Mouse (Mus musculus): ENCODE data around the gene Zranb3.
"Not testable (repeated sequence)": the region's sequence is repeated elsewhere in the genome, so short reads cannot be mapped to it uniquely, and the experiment has no call there.

The Zranb3 gene

DNA sequence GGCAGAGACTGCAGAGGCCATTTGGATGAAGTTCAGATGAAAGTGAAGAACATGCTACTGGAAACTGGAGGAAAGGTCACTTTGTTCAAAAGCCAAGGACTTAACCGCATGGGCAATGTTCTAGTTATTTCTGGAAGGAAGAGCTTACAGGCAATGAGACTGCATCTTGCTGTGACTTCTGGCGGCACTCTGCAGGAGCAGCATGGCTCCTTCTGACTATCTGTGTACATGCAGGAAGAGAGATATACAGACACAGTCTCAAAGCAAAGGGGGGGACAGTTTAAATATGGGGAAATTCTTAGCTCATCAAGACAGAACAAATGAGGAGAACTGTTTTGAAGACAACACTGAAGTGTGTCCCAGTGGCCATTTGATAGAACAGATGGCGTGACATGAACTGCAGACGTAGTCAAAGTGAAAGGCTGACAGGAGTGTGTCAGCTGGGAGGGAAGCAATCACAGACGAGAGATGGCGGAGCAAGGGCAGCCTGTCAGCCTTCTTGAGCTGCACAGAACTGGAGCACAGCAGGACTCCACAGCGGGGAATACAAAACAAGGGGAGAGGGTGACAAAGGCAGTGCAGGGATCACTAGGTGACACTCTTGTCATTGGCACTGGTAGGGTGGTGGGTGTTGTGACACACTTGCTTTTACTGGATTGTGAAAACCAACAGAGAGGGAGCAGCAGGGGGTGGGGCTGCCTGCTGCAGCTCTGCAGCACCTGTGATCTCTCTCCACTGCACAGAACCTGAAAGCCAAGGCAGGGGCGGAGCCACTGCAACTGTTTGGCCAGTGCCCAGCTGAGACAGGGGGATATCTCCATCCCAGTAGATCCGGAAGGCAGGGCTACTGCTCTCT is 112.7 kb downstream of the Zranb3 start:
- DNase-seq (ENCODE audit: low spot score in 2 of 2) = peak in 1 of 2 experiments; percentile 50

- peak in 1 of 2 experiments; percentile 30 for DNase-seq (ENCODE audit: low spot score in 2 of 2)
Measured at GRCm38 (mm10) chr1:127989387-127989786, 113.5 kb downstream of the Zranb3 start.

GRCm38 (mm10) chr1:127988246-127988645 is 114.6 kb downstream of the Zranb3 start:
- peak in 1 of 2 experiments; percentile 52 for DNase-seq (ENCODE audit: low spot score in 2 of 2)

DNA sequence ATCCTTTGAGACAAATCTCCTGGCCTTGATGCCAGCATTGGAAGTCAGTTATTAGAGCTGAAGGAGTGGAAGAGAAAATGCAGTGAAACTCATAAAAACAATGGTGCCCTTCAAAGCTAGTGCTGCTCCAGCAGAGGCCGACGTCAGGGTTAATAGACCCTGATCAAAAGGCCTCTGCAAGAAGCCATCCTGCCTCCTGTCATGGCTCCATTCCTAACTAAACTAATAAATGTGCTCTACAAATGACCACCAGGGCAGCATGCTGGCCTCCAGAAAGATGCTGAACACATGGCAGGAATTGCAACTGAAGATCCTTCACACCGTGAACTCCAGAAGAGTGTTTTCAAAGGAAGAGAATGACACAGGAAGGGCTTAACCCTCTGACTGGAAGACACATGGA is 117.5 kb downstream of the Zranb3 start:
- DNase-seq (ENCODE audit: low spot score in 2 of 2) = no peak

DNA sequence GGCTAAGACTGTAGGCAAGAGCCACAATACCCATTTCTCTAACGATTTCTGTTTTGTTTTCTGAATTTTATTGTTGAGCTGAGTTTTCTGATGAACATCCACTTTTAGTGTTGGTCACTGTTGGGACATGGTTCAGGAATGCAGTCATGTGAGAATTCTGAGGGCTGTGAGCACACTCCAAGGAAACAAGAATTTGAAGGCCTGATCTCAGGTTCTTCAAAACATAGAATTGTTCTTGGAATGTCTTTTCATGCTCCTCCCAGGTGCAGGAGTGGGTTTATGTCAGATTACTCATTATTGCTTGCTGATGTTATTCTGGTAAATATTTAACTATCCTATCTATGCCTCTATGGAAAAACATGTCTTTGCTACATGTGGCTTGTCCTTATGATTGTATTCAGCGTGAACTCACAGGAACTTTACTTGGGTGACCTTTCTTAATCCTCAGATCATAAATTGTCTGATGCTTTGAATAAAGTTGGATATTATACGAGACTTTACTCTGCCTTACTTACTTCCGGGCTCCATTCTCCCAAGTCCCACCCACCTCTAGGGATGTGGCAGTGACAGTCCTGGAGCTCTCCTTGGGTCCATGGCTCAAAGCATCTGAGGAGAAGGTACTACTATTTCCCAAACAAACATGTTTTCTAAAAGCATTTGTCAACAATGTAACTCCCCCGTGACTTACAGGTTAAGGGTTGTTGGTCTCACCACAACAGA is 119.4 kb downstream of the Zranb3 start:
- DNase-seq (ENCODE audit: low spot score in 2 of 2) = no peak

DNA sequence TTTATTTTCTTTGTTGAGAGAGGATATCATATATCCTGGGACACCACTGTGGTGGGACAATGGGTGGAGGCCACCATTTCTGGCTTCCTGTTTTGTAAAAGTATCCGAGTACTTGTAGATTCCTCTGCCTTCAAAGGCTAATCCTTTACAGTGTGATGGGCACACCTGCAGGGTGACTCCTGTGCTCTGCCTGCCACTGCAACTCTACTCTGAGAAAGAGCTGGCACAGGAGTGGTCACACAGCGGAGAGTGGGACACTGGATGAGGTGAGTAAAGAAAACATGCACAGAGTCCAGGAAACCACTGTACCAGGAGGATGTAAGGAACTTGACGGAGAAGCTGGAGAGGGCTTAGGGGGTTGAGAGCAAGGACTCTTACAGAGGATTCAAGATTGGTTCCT is 120.6 kb downstream of the Zranb3 start:
- DNase-seq (ENCODE audit: low spot score in 2 of 2) = peak in 1 of 2 experiments; percentile 10

GRCm38 (mm10) chr1:127980911-127981559 is 121.8 kb downstream of the Zranb3 start:
- peak in 1 of 2 experiments; percentile 39 for DNase-seq (ENCODE audit: low spot score in 2 of 2)

DNA sequence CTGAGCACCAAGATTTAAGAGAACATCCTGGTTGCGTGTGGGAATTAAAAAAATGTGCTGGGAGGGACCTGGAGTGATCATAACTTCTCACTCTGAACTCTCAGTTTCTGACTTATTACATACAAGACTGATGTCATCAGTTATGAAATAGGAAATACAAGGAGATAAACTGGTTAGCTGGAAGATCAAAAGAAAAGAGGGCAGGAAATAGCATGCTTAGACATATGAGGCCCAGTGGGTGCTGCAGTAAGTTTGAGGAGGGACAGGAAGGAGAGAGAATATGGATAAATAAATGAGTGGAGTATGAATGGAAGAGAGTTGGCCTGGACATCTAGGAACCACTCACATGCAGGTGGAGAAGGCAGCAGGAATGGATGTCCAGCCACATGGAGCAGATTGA is 124.7 kb downstream of the Zranb3 start:
- no peak for DNase-seq (ENCODE audit: low spot score in 2 of 2)

- no peak for DNase-seq (ENCODE audit: low spot score in 2 of 2)
Measured at GRCm38 (mm10) chr1:127976106-127976505, 126.7 kb downstream of the Zranb3 start.

GRCm38 (mm10) chr1:127975676-127976075 is 127.2 kb downstream of the Zranb3 start:
- DNase-seq (ENCODE audit: low spot score in 2 of 2) = no peak

DNA sequence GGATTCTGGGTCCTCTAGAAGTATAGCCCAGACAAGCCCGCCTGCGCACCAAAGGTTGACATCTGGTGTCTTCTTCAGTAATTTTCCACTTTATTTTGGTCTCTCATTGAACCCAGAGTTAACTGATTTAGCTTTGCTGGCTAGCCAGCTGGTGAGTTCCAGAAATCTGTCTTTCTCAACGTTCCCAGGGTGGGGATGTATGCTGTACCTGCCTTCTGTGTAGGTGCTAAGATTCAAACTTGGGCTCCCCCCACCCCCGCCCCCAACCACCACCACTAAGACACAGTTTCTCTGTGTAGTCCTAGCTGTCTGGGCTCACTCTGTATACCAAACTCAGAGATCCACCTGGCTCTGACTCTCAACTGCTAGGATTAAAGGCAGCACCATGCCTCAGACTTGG is 128.8 kb downstream of the Zranb3 start:
- DNase-seq (ENCODE audit: low spot score in 2 of 2) = no peak

- DNase-seq (ENCODE audit: low spot score in 2 of 2) = no peak
Measured at GRCm38 (mm10) chr1:127970870-127971269, 132.0 kb downstream of the Zranb3 start.

GRCm38 (mm10) chr1:127963326-127963725 is 139.5 kb downstream of the Zranb3 start:
- DNase-seq (ENCODE audit: low spot score in 2 of 2) = no peak

GRCm38 (mm10) chr1:127961140-127961539 is 141.7 kb downstream of the Zranb3 start:
- no peak for DNase-seq (ENCODE audit: low spot score in 2 of 2)

DNA sequence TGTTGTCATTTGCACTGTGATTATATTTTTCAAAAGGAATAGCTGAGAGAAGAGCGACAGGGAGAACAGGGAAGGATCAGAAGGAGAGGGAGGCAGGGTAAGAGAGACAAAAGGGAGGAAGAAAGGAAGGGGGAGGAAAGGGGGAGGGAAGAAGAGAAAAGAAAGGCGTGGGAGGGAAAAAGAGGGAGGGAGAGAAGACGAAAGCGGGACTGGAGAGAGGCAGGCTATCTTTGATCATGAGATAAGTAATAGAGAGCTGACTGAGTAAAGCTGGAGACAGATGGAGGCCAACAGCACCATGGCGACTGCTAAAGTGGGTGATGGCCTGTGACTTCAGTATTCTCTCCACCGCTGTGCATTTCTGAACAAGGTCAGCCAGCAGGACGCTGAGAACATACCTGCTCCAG is 143.5 kb downstream of the Zranb3 start:
- no peak for DNase-seq (ENCODE audit: low spot score in 2 of 2)

DNA sequence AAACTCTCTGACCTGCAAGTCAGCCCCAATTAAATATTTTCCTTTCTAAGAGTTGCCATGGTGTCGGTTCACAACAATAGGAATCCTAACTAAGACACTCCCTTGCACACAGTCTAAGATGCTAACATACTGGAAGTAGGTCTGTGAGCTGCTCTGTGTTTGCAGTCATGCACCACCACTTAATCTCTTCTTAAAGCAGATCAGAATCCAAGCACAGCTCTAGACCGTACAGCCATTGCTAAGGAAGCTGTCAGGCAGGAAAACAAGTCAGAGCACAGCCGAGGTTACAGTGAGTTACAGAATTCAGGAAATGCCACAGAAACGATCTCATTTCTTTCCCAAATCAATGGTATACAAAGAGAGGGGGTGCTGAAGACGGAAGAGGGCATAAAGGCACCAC is 144.0 kb downstream of the Zranb3 start:
- no peak for DNase-seq (ENCODE audit: low spot score in 2 of 2)

DNA sequence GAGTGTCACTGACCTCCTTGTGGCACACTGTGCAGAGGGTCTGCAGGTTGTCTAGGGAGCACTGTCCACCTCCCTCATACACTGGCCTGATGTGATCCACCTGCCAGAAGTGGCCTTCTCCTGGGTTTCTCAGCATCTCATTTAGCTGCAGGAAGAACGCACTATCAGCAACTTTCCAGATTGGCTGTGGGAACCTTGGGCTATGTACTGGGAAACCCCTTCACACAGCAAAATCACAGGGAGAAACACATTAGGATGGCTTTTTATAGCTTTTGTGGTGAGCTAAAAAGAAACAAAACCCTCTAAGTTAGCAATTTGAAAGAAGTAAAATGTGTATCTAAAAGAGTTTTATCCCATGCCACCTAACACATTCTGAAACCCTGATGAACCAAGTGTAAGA is 146.3 kb downstream of the Zranb3 start:
- no peak for DNase-seq (ENCODE audit: low spot score in 2 of 2)

GRCm38 (mm10) chr1:127954800-127955199 is 148.0 kb downstream of the Zranb3 start:
- no peak for DNase-seq (ENCODE audit: low spot score in 2 of 2)

DNA sequence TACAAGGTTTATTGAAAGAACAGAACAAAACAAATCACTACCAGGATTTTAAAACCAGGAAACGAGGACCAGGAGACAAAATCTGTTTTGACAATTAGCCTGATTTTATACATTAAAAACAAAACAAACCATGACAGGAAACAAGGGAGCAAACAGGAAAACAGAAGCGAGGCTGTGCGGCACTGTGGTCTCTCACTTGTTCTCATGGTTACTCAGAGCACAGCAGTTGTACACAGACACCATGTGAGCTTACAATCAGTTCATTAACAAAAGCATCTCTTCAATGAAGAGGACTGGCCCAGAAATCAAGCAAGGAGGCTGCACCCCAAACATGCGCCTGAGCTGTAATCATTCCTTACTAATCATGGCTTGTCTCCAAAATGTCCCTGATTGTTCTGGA is 148.6 kb downstream of the Zranb3 start:
- DNase-seq (ENCODE audit: low spot score in 2 of 2) = not testable (repeated sequence)

DNA sequence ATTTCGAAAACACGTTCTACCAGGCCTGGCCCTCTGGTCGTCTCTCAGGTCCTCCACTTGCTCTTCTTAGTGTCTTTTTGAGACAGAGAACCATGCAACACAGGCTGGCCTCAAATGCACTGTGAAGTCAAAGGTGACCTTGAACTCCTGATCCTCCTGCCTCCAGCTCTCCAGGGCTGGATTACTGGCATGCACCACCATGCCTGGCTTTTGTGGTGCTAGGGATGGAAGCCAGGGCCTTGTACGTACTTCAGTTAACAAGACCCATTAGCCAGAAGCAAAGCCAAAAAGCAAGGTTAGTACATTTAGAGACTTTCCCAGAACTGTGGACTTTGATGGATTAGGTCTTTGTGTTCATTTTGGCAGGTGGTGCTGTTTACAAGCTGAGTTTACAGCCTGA is 150.6 kb downstream of the Zranb3 start:
- DNase-seq (ENCODE audit: low spot score in 2 of 2) = no peak

GRCm38 (mm10) chr1:127948748-127949147 is 154.1 kb downstream of the Zranb3 start:
- DNase-seq (ENCODE audit: low spot score in 2 of 2) = no peak

- no peak for DNase-seq (ENCODE audit: low spot score in 2 of 2)
Measured at GRCm38 (mm10) chr1:127946615-127947249, 156.1 kb downstream of the Zranb3 start.
